Mouse (Mus musculus) lung, embryonic 16.5 days (tissue): ENCODE measurements around the gene Slc25a20. TPM values are rescaled to one million over a fixed set of nuclear protein-coding genes. Genes with fewer than 3 reads are reported as not detected.
A peak's percentile ranks its signal among the peaks of the same experiment; 100 is the strongest.

Experiments
- ATAC-seq: fragments of 200-750 bp; cut with Nextera tagmentation; 2 replicates; pipeline ENCODE4 v1.8.0; 2017; ENCODE audit warnings: low read depth, mild to moderate bottlenecking, moderate library complexity
- H3K27ac ChIP-seq: fragments of 300-500 bp; sonication (generic); 2 replicates; pipeline ENCODE4 v1.5.1; 2014; ENCODE audit warnings: mild to moderate bottlenecking, control low read depth, low read length
- H3K27me3 ChIP-seq: fragments of 300-500 bp; sonication (generic); 2 replicates; pipeline ENCODE4 v1.6.1; 2014; ENCODE audit warnings: low read depth, low read length, mixed read lengths; ENCODE audit not compliant: control insufficient read depth, insufficient read depth
- H3K36me3 ChIP-seq: fragments of 300-500 bp; sonication (generic); 2 replicates; pipeline ENCODE4 v1.6.1; 2014; ENCODE audit warnings: low read length; ENCODE audit not compliant: control insufficient read depth, insufficient read depth
- H3K4me1 ChIP-seq: fragments of 300-500 bp; sonication (generic); replicated peaks from 2 replicates; pipeline ENCODE4 v1.6.1; 2014; ENCODE audit warnings: low read length, mixed read lengths; ENCODE audit not compliant: control insufficient read depth, insufficient read depth
- H3K4me2 ChIP-seq: fragments of 300-500 bp; sonication (generic); 2 replicates; pipeline ENCODE4 v1.6.1; 2014; ENCODE audit warnings: low read depth, low read length, control low read depth
- H3K4me3 ChIP-seq: fragments of 300-500 bp; sonication (generic); 2 replicates; pipeline ENCODE4 v1.5.1; 2014; ENCODE audit warnings: mild to moderate bottlenecking, low read length, control low read depth
- H3K9ac ChIP-seq: fragments of 300-500 bp; sonication (generic); 2 replicates; pipeline ENCODE4 v1.6.1; 2014; ENCODE audit warnings: low read length, control low read depth
- H3K9me3 ChIP-seq: fragments of 300-500 bp; sonication (generic); 2 replicates; pipeline ENCODE4 v1.6.1; 2016; ENCODE audit warnings: low read length; ENCODE audit not compliant: control insufficient read depth
- WGBS: fragments of 180-500 bp; shearing (Covaris S2); extraction: QIAGEN DNeasy Blood & Tissue Kit; methylation state at CpG from one replicate; pipeline ENCODE4 v1.1.7; 2014; 5-methylcytosine and 5-hydroxymethylcytosine counted together
- polyA plus RNA-seq: library from polyadenylated mRNA; unstranded; fragments of >200 nt; fragmentation: Nextera tagmentation; extraction: Ambion mirVana; gene quantifications from 2 replicates; pipeline ENCODE4 v1.2.1, GENCODE M21; 2015

Gene Slc25a20
- polyA plus RNA-seq, 1 experiment from 2014 or later = 44.8 TPM

DNA sequence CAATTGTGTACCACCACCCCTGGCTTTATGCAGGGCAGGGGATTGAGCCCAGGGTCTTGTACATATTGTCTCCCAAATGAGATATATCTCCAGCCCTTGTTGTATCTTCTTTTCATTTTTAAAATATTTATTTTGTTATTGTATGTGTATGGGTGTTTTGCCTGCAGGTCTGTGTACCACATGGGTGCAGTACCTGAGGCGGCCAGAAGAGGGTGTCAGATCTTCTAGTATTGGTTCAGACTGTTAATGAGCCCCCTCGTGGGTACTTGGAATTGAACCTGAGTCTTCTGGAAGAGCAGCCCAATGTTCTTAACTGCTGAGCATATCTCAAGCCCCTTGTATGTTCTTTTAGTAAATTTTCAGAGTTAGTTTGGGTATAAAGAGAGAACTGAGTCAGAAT lies 11.3 kb downstream of the Slc25a20 start:
- Histone ChIP-seq H3K27me3 (no peaks in the 10 kb centered on the region), H3K27ac (no peak overlapping the region), H3K36me3 (peaks cover 11% of the 10 kb centered on the region), H3K4me1 (no peaks in the 10 kb centered on the region), H3K9ac (no peak overlapping the region), H3K9me3 (peaks cover 3% of the 10 kb centered on the region; the same call in 1 of the 2 replicates), H3K4me2 (no peak overlapping the region), H3K4me3 (no peak overlapping the region)
- ATAC-seq = no peak
- 44% methylated on average over 2 of the region's 2 CpGs for WGBS

DNA sequence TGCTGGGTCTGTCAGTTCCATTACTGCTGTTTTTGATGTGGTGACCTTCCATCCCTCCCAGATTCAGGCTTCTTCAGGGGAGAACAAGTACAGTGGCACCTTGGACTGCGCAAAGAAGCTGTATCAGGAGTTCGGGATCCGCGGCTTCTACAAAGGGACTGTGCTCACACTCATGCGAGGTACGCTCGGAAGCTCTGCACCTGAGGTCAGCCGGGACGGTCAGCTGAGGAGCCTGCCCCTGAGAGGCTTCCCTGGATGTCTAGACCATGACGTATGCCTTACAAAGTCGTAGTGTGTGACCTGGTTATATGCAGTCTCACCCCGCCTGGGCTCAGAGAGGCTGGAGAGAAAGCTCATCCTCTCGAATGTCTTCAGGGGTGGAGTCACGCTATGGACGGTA lies 18.1 kb downstream of the Slc25a20 start:
- WGBS = 87% methylated on average over 15 of the region's 15 CpGs
- H3K27ac ChIP-seq = no peak overlapping the region
- H3K4me2 ChIP-seq = no peak overlapping the region
- H3K4me3 ChIP-seq = no peak overlapping the region
- H3K36me3 ChIP-seq = peaks cover 6% of the 10 kb centered on the region; the same call in 1 of the 2 replicates
- ATAC-seq = no peak
- no peaks in the 10 kb centered on the region for H3K27me3 ChIP-seq
- no peaks in the 10 kb centered on the region for H3K4me1 ChIP-seq
- no peaks in the 10 kb centered on the region for H3K9me3 ChIP-seq
- no peak overlapping the region for H3K9ac ChIP-seq

DNA sequence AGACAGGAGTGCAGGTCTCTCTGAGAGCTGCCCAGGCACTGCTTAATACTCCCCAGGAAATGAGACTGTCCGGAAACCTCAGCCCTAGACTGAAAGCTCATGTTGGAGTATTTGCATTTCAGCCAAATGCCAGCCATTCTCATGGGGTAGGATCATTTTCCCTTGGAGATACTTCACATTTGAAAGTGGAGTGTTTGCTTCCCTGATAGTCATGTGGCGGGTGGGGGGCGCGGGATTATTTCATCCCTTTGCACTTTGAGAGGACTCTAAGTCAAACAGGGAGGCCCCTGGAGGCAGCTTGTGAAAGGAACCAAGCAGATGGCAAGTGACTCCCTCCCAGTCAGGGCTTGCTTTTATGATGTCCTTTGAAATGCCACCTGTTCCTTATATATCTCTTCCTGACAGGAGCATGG lies 24.6 kb downstream of the Slc25a20 start:
- H3K4me2 ChIP-seq = no peak overlapping the region
- peak; percentile 67 for ATAC-seq
- H3K27me3 ChIP-seq = no peaks in the 10 kb centered on the region
- peak overlapping the region; percentile 10; the same call in 1 of the 2 replicates for H3K27ac ChIP-seq
- peaks cover 2% of the 10 kb centered on the region; the same call in 1 of the 2 replicates for H3K4me1 ChIP-seq
- H3K9me3 ChIP-seq = no peaks in the 10 kb centered on the region
- no peak overlapping the region for H3K9ac ChIP-seq
- H3K36me3 ChIP-seq = peaks cover 2% of the 10 kb centered on the region; the same call in 1 of the 2 replicates
- no peak overlapping the region for H3K4me3 ChIP-seq
- WGBS = 32% methylated on average over 4 of the region's 4 CpGs

DNA sequence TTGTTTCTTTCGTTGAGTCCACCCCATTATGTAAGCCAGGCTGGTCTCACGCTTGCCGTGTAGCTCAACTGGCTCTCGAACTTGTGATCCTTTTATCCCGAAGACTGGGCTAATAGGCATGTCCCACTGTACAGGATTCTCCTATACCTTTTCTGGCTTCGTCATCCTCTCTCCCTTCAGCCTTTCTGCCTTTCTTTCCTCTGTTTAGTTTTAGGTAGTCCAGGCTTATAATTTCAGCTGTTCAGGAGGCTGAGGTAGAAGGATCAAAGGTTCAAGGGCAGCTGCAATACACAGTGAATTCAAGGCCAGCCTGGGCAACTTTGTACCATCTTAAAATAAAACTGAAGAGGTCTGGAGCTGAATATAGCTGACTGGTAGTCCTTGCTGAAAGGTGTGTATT lies 25.3 kb downstream of the Slc25a20 start:
- no peaks in the 10 kb centered on the region for H3K27me3 ChIP-seq
- no peak overlapping the region for H3K4me3 ChIP-seq
- H3K9me3 ChIP-seq = no peaks in the 10 kb centered on the region
- H3K36me3 ChIP-seq = no peaks in the 10 kb centered on the region; the same call in 1 of the 2 replicates
- 68% methylated on average over 6 of the region's 6 CpGs for WGBS
- no peak for ATAC-seq
- H3K4me2 ChIP-seq = no peak overlapping the region
- no peak overlapping the region for H3K9ac ChIP-seq
- H3K4me1 ChIP-seq = peaks cover 6% of the 10 kb centered on the region; the same call in 1 of the 2 replicates
- H3K27ac ChIP-seq = no peak overlapping the region

DNA sequence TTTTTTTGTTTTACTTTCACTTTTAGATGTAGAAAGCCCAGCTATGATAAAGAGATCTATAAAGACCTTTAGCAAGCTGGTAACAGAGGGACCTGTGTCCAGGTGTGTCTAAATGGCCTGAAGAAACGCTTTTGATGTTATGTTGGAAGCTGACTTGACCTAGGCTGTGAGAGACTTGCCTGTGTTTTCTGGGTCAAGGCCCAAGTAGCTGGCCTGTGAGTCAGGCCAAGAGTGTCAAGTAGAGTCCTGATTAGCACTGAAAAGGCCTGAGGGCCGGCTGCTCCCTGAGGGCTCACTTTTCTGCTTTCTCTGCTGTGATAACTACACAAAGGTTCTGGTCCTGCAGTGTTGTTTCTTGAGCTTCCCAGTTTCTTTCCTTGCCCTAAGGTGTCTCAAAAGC lies 25.8 kb downstream of the Slc25a20 start:
- Histone ChIP-seq H3K4me1 (peaks cover 6% of the 10 kb centered on the region; the same call in 1 of the 2 replicates), H3K4me2 (no peak overlapping the region), H3K9ac (no peak overlapping the region), H3K27ac (no peak overlapping the region), H3K4me3 (no peak overlapping the region), H3K27me3 (no peaks in the 10 kb centered on the region), H3K36me3 (no peaks in the 10 kb centered on the region; the same call in 1 of the 2 replicates), H3K9me3 (no peaks in the 10 kb centered on the region)
- 54% methylated on average over 2 of the region's 2 CpGs for WGBS
- no peak for ATAC-seq

DNA sequence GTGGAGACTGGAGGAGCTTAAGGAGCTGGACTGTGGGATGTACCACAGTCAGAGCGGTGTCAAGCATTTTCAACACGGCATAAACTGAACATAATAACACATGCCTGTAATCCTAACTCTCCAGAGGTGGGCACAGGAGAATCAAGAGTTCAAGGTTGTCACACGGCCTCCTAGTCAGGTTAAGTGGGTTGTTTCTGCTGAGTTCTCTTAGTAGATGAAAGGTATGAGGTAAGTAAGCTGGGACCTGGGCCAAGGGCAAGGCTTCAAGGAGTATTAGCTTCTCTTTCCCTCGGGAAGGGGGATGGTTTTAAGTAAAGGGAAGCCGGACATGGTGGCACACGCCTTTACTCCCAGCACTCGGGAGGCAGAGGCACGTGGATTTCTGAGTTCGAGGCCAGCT lies 26.6 kb downstream of the Slc25a20 start:
- Histone ChIP-seq H3K9me3 (no peaks in the 10 kb centered on the region), H3K4me1 (peaks cover 11% of the 10 kb centered on the region), H3K27ac (peak overlapping the region; percentile 0; the same call in 1 of the 2 replicates), H3K4me3 (no peak overlapping the region), H3K36me3 (no peaks in the 10 kb centered on the region; the same call in 1 of the 2 replicates), H3K27me3 (no peaks in the 10 kb centered on the region), H3K4me2 (no peak overlapping the region), H3K9ac (no peak overlapping the region)
- 60% methylated on average over 9 of the region's 9 CpGs for WGBS
- peak; percentile 27; the same call in 1 of the 2 replicates for ATAC-seq

DNA sequence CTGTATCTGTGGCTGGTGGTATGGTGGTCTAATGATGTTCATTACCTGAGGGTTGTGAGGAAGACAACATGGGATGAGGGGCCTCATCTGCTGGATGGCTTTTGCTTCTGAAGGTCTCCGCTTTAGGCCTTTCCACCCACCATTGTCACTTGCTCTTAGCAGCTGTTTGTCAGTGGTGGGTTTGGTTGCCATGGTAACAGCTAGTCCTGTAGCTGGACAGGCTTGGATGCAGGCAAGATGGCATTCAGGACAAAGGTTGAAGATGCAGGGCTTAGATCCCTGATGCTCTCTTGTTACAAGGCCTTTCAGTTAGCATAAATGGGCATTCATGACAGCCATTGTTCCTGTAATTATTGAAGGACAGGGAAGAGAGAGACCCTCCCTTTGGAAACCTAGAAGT lies 27.2 kb downstream of the Slc25a20 start, which contains the start of gene Prkar2a:
TSS of gene Prkar2a (plus strand) at position 209 of the 400 bp plus-strand sequence.
- Histone ChIP-seq H3K4me1 (peaks cover 15% of the 10 kb centered on the region), H3K27me3 (no peaks in the 10 kb centered on the region), H3K9ac (no peak within 1 kb of the TSS), H3K4me2 (no peak within 1 kb of the TSS), H3K4me3 (no peak within 1 kb of the TSS), H3K36me3 (no peaks in the 10 kb centered on the region), H3K27ac (peak within 1 kb of the TSS; percentile 0; the same call in 1 of the 2 replicates), H3K9me3 (no peaks in the 10 kb centered on the region)
- 76% methylated on average over 1 of the region's 1 CpGs for WGBS
- ATAC-seq = no peak

DNA sequence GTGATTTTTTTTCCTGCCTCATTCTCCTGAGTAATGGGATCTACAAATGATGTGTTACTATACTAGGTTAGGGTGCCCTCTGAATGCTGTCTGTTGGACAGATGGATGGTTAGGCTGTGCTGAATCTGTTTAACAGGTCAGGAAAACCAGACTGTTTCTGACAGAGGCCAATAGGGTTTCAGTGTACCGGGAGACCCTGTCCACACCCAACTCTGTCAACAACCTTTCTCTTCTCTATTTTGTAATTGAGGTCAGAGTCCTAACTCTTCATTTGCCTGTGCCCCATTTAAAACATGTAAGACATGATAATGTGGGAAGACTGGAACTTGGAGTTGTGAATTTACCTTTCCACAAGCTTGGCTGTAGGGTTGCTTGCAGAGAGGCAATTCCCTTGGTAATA lies 28.1 kb downstream of the Slc25a20 start:
- 85% methylated on average over 1 of the region's 1 CpGs for WGBS
- H3K27me3 ChIP-seq = no peaks in the 10 kb centered on the region
- H3K9me3 ChIP-seq = no peaks in the 10 kb centered on the region
- peaks cover 17% of the 10 kb centered on the region for H3K4me1 ChIP-seq
- H3K9ac ChIP-seq = no peak overlapping the region
- no peak for ATAC-seq
- no peak overlapping the region for H3K4me3 ChIP-seq
- H3K27ac ChIP-seq = no peak overlapping the region
- H3K36me3 ChIP-seq = no peaks in the 10 kb centered on the region
- H3K4me2 ChIP-seq = no peak overlapping the region

DNA sequence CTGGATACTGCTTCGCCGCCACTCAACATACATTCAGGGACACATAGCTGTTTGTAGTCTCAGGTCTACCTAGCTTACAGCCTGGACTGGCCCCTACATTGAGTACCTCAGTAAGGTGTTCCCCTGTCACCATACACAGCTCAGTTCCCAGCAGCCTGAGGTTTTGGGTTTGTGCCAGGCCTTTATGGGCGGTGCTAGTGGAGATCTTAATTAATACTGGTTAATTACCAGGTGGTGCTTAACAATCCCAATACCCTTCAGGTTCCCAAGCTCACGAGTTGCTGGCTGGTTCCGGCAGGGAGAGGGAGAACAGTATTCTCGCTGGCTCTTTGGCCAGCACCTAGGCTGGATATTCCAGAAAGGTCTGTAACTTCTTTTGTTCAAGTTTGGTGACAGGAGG lies 29.0 kb downstream of the Slc25a20 start:
- no peaks in the 10 kb centered on the region for H3K27me3 ChIP-seq
- no peaks in the 10 kb centered on the region for H3K9me3 ChIP-seq
- 88% methylated on average over 6 of the region's 6 CpGs for WGBS
- ATAC-seq = no peak
- no peak overlapping the region for H3K4me3 ChIP-seq
- H3K4me2 ChIP-seq = no peak overlapping the region
- no peaks in the 10 kb centered on the region for H3K36me3 ChIP-seq
- H3K4me1 ChIP-seq = peaks cover 17% of the 10 kb centered on the region
- H3K9ac ChIP-seq = no peak overlapping the region
- H3K27ac ChIP-seq = no peak overlapping the region

DNA sequence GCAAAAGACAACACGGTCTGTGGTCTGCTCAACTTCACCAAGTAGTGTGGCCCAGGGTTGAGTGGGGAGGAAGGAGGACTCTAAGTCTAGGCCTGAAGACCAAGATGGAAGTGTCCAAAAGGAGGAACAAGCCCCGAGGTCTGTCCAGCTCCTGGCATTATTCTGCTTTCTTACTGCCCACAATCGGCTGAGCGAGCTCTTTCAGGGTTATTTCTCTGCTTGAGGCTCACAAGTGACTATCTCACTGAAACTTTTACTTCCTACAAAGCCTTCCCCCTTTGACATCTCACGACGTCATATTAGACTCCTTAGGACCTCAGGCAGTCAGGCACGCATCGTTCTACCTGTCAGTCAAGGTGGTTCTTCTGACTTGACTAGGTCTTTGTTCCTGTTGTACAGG lies 29.5 kb downstream of the Slc25a20 start:
- WGBS = 62% methylated on average over 8 of the region's 8 CpGs
- Histone ChIP-seq H3K9ac (peak overlapping the region; percentile 78), H3K4me3 (peak overlapping the region; percentile 80), H3K36me3 (no peaks in the 10 kb centered on the region), H3K27ac (peak overlapping the region; percentile 50), H3K4me1 (peaks cover 17% of the 10 kb centered on the region), H3K27me3 (no peaks in the 10 kb centered on the region), H3K9me3 (no peaks in the 10 kb centered on the region), H3K4me2 (peak overlapping the region; percentile 98)
- ATAC-seq = no peak
